Mouse (Mus musculus) cortical plate, adult 2 months (tissue): Measurements from ENCODE around the gene Prr13.

Source experiments
- CTCF ChIP-seq: fragments of 200-500 bp; IDR thresholded peaks from 2 replicates; pipeline ENCODE4 v1.5.1; 2011; ENCODE audit warnings: mild to moderate bottlenecking, control low read depth, low read length; ENCODE audit not compliant: insufficient read depth; ENCODE audit errors: extremely low read depth
- POLR2A ChIP-seq: fragments of 200-500 bp; IDR thresholded peaks from 2 replicates; pipeline ENCODE4 v1.6.1; 2011; ENCODE audit warnings: mild to moderate bottlenecking, low read length, control low read depth; ENCODE audit not compliant: insufficient read depth; ENCODE audit errors: extremely low read depth

DNA sequence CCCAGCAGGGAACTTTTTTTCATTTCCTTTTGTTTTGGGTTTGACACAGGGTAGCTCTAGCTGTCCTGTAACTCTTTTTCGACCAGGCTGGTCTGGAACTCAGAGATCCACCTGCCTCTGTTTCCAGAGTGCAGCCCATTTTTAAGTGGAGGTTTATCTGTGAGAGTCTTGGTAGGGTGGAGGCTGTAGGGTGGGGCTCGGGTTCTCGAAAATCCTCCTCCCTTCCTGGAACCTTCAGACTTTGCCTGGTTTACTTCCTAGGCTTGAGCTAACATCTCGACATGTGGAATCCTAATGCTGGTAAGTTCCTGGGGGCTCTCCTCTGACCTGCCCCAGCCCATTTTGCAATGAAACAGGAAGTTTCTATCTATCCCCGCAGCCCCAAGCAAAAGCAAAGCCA, 1.0 kb downstream of the Prr13 start:
- TF ChIP-seq CTCF (no peak), POLR2A (no peak)
